Mouse (Mus musculus) cerebellum, adult 11-12 months (tissue): Measurements from ENCODE around the gene Amz1.
A peak's percentile ranks its signal among the peaks of the same experiment; 100 is the strongest.

ENCODE experiments used
- DNase-seq: peaks from one replicate; pipeline ENCODE4 v3.0.0; 2022

Amz1 gene

DNA sequence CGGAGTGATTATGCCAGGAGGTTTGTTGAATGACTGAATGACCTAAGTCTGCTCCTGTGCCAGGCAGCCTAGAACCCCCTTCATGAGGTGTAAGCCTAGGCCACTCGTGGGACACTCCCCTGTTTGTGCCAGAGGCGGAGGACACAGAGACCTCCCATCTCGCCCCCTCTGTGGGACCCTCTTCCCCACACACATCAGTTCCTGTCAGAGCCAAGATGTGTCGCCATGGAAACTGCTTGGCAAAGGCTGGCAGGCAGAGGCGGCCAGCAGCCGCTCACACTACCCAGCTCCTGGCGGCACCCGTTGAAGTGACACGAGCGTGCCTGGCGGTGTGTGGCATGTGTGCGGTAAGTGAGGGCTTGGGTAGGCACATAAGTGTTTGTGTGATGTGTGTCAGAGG, at the start of gene Amz1:
TSS of gene Amz1 (plus strand) at position 306 of the 400 bp plus-strand sequence.
- DNase-seq = no peak

DNA sequence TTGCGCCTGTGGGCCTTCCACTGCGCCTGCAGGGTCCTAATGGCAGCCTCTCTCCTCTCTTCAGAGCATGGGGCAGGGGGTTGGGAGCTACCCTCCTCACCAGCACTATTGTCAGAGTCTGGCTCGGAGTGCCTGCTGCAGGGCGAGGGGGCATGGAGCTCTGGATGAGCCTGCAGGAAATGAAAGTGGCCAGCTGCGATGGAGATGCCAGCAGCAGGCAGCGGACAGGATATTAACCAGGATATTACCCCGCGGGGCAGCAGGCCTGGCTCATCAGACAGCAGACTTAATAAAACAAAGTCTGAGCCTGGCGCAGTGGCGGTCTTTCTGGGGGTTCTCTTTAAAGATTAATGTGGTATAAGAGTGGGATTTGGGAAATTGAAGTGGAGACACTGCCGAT, 48.8 kb upstream of the Amz1 start:
- no peak for DNase-seq

DNA sequence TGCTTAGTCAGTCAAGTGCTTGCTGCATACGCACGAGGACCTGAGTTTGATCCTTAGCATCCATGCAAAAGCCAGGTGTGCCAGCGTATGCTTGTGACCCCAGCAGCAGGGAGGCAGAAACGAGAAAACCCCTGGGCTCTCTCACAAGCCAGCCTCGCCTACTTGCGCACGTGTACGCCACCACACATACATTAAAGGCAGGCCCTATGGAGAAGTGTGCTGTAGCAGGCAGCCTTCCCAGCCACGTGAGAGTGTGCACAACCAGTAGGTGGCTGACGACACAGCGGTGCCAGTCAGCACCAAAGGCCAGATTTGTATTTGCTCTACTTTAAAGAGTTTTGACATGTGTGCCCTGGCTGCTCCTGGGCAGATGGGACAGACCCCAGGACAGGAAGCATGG, 48.3 kb upstream of the Amz1 start:
- DNase-seq = no peak

GRCm38 (mm10) chr5:140677137-140677536, 46.8 kb upstream of the Amz1 start:
- DNase-seq = no peak

- no peak for DNase-seq
These were observed 43.9 kb upstream of the Amz1 start for GRCm38 (mm10) chr5:140680051-140680450.

DNA sequence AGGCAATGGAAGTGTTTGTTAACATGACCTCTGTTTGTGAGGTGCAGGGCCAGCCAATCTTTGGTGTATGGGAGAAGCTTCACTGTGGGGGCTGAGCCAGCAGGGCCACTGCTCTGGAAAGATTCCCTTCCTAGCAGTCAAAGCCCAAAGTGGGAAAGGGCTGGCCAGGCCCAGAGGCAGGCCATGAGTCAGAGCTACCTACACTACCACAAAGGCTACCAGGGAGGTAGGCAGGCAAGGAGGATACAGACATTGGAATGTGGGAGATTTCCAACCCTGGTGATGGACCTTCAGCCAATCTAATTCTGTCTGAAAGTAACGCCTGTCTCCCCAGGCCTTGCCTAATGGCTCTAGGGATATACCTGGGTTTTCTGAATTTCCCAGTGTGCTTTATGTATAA, 43.0 kb upstream of the Amz1 start:
- no peak for DNase-seq

GRCm38 (mm10) chr5:140682113-140682512, 41.8 kb upstream of the Amz1 start:
- no peak for DNase-seq

- DNase-seq = no peak
These were observed 39.4 kb upstream of the Amz1 start for GRCm38 (mm10) chr5:140684343-140685148.

GRCm38 (mm10) chr5:140688434-140688833, 35.5 kb upstream of the Amz1 start:
- no peak for DNase-seq

- DNase-seq = no peak
These were observed 27.9 kb upstream of the Amz1 start for GRCm38 (mm10) chr5:140695987-140696386.

GRCm38 (mm10) chr5:140699776-140700175, 24.2 kb upstream of the Amz1 start:
- DNase-seq = peak; percentile 38

DNA sequence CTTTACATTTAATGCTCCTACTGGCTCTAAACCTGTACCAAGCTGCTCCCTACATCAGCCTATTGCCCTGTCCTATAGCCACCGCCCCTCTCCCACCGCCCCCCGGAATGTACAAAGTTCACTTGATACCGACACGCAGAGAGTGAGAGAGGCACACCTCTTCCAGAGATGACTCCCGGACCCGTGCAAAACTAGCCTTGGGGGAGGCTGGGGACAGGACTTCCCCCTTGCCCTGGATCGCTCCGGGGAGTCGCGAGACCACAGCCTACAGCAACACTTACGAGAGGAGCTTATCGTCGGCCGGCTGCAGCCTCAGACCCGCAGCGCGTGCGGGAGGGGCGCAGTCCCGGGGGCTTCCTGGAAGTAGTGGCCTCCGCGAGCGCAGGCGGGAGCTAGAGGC, 22.3 kb upstream of the Amz1 start:
- no peak for DNase-seq

GRCm38 (mm10) chr5:140702103-140702513, 21.8 kb upstream of the Amz1 start, which contains the start of gene Iqce:
Gene Iqce (minus strand): TSS chr5:140702378.
- peak; percentile 96 for DNase-seq

GRCm38 (mm10) chr5:140702618-140703175, 21.2 kb upstream of the Amz1 start:
- DNase-seq = peak; percentile 49

- DNase-seq = peak; percentile 52
These were observed 20.2 kb upstream of the Amz1 start for GRCm38 (mm10) chr5:140703480-140704377.

- peak; percentile 100 for DNase-seq
These were observed 19.3 kb upstream of the Amz1 start, which contains the start of gene Brat1 for GRCm38 (mm10) chr5:140704378-140705251. Gene Brat1 (plus strand): TSS chr5:140705011.

GRCm38 (mm10) chr5:140705501-140706171, 18.3 kb upstream of the Amz1 start:
- peak; percentile 60 for DNase-seq

- no peak for DNase-seq
These were observed 13.6 kb upstream of the Amz1 start for GRCm38 (mm10) chr5:140710315-140710714.

DNA sequence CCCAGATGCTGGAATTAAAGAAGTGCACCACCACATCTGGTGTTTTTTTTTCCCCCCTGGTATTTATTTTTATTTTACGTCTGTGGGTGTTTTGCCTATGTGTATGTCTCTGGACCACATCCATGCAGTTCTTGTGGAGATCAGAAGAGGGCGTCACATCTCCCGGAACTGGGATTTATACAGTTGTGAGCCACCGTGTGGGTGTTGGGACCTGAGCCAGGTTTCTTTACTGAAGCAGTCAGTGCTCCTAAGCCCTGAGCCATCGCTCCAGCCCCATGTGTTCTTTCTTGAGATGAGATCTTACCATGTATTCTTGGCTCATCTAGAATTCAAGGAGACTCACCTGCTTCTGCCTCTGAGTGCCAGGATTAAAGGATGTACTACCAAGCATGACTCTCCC, 12.9 kb upstream of the Amz1 start:
- no peak for DNase-seq

DNA sequence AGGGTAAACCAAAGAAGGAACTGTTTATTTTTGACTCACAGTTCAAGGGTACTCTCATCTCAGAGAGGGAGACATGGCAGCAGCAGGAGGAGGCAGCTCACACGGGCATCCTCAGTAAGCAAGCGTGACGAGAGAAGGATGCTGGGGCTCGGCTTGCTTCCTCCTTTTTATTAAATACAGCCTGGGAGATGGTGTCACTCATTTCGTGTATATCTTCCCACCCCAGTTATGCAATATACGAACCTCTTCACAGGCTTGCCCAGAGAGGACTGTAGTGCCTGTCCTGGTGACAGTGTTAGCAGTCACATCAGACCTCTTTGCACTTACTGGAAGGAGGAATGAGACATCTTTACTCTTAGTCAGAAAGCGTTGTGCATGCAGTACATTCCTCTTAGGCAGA, 3.2 kb upstream of the Amz1 start:
- DNase-seq = no peak

DNA sequence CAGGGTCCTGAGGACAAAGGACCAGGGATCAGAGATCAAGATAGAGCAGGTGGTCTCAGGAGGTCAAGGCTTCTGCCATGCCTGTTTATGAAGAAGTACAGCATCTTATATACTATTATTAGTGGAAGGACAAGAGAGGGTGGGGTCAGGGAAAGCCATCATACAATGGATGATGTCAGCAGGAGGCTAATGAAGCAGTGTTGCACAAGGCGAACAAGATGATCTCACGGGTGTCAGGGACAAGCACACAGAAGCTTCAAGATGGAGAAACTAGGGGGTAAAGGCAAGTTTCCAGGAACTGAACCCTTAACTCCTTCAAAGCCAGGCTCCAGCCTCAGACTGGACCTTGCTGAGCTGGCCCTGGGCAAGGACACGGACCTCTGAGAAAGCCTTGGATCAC, 1.8 kb upstream of the Amz1 start:
- DNase-seq = no peak
